Mouse (Mus musculus) gastrocnemius, postnatal 36 days (tissue): Measurements from ENCODE around the gene Nicn1. TPM values are rescaled to one million over a fixed set of nuclear protein-coding genes. Genes with fewer than 3 reads are reported as not detected.
"Not testable (repeated sequence)": the region's sequence is repeated elsewhere in the genome, so short reads cannot be mapped to it uniquely, and the experiment has no call there.

Source experiments
- DNase-seq, 2 experiments: peaks; one replicate each; pipeline ENCODE4 v3.0.0; 2022
- intact Hi-C: fragments of 180-260 bp; cut with DNase I; formaldehyde crosslinking; loops from one replicate; pipeline ENCODE4 v1.15.1; 2025
- long read RNA-seq, 2 experiments: library from polyadenylated mRNA; stranded (forward); transcript quantifications; one replicate each; pipeline ENCODE4 v2.0.0; 2021
- total RNA-seq, 2 experiments: library from RNA; stranded (reverse); gene quantifications; 2 replicates each; pipeline ENCODE4 v1.2.3; 2021

Gene Nicn1
- total RNA-seq, result 10 to 100 TPM in 1 of 2 experiments, 1 to 10 TPM in 1; 9.4 to 11.4 TPM
- long read RNA-seq, experiment 1, transcript Nicn1-201 (6 exons, 2,133 nt), result major isoform, 9 of 12 reads
- long read RNA-seq, experiment 1, partial matches to known transcripts, result 3 of 12 reads
- long read RNA-seq, experiment 1, other reads (novel, unspliced or antisense), result 0 of 12 reads
- long read RNA-seq, experiment 2, transcript Nicn1-201 (6 exons, 2,133 nt), result major isoform, 13 of 18 reads
- long read RNA-seq, experiment 2, partial matches to known transcripts, result 0 of 18 reads
- long read RNA-seq, experiment 2, other reads (novel, unspliced or antisense), result 5 of 18 reads

GRCm38 (mm10) chr9:108290016-108290750, at the start of gene Nicn1:
TSS of gene Nicn1 (plus strand) at chr9:108290429.
- intact Hi-C loops, result loop anchor here (5.0 kb wide), 1 partner anchor 198 kb away; the partner anchor contains the start of gene Apeh
- peak; percentile 75 to 83 for DNase-seq

GRCm38 (mm10) chr9:108244540-108244939, 45.7 kb upstream of the Nicn1 start:
- peak in 1 of 2 experiments; percentile 18 for DNase-seq
- intact Hi-C loops, result no loop called here

- DNase-seq, result no peak
- intact Hi-C loops, result no loop called here
Observed at GRCm38 (mm10) chr9:108244984-108245383, 45.2 kb upstream of the Nicn1 start.

GRCm38 (mm10) chr9:108248957-108249356, 41.3 kb upstream of the Nicn1 start:
- DNase-seq, result no peak
- intact Hi-C loops, result no loop called here

- peak in 1 of 2 experiments; percentile 30 for DNase-seq
Observed at GRCm38 (mm10) chr9:108251877-108252276, 38.4 kb upstream of the Nicn1 start.

GRCm38 (mm10) chr9:108252766-108253165, 37.5 kb upstream of the Nicn1 start:
- no peak for DNase-seq
- intact Hi-C loops, result no loop called here

More at GRCm38 (mm10) chr9:108251877-108252276, 38.4 kb upstream of the Nicn1 start:
- intact Hi-C loops, result no loop called here

- intact Hi-C loops, result loop anchor here (5.0 kb wide), 1 partner anchor 43 kb away; no protein-coding TSS in a partner anchor
- DNase-seq, result no peak
Observed at GRCm38 (mm10) chr9:108260526-108260925, 29.7 kb upstream of the Nicn1 start.

- DNase-seq, result no peak
- intact Hi-C loops, result loop anchor here (5.0 kb wide), 1 partner anchor 45 kb away; no protein-coding TSS in a partner anchor
Observed at GRCm38 (mm10) chr9:108261865-108262264, 28.4 kb upstream of the Nicn1 start.

GRCm38 (mm10) chr9:108262494-108263049, 27.7 kb upstream of the Nicn1 start:
- intact Hi-C loops, result loop anchor here (5.0 kb wide), 1 partner anchor 45 kb away; no protein-coding TSS in a partner anchor
- DNase-seq, result no peak

- peak in 1 of 2 experiments; percentile 59 for DNase-seq
- intact Hi-C loops, result loop anchor here (5.0 kb wide), 1 partner anchor 46 kb away; no protein-coding TSS in a partner anchor
Observed at GRCm38 (mm10) chr9:108263131-108263681, 27.0 kb upstream of the Nicn1 start.

- intact Hi-C loops, result loop anchor here (5.0 kb wide), 1 partner anchor 46 kb away; no protein-coding TSS in a partner anchor
- DNase-seq, result peak; percentile 98 to 100
Observed at GRCm38 (mm10) chr9:108263690-108264190, 26.5 kb upstream of the Nicn1 start, which contains the start of gene Dag1. TSS of gene Dag1 (minus strand) at chr9:108263958.

- intact Hi-C loops, result loop anchor here (5.0 kb wide), 1 partner anchor 47 kb away; no protein-coding TSS in a partner anchor
- DNase-seq, result peak in 1 of 2 experiments; percentile 23
Observed at GRCm38 (mm10) chr9:108264191-108264921, 25.9 kb upstream of the Nicn1 start.

- intact Hi-C loops, result no loop called here
- no peak for DNase-seq
Observed at GRCm38 (mm10) chr9:108266261-108266935, 23.8 kb upstream of the Nicn1 start.

GRCm38 (mm10) chr9:108267691-108268090, 22.5 kb upstream of the Nicn1 start:
- intact Hi-C loops, result no loop called here
- DNase-seq, result no peak

- intact Hi-C loops, DNase-seq: not testable (repeated sequence)
Observed at GRCm38 (mm10) chr9:108268701-108269100, 21.5 kb upstream of the Nicn1 start.

- no peak for DNase-seq
- intact Hi-C loops, result no loop called here
Observed at GRCm38 (mm10) chr9:108271941-108272340, 18.3 kb upstream of the Nicn1 start.

- DNase-seq, result no peak
Observed at GRCm38 (mm10) chr9:108272691-108273090, 17.5 kb upstream of the Nicn1 start.

GRCm38 (mm10) chr9:108273485-108273884, 16.7 kb upstream of the Nicn1 start:
- intact Hi-C loops, result no loop called here
- DNase-seq, result no peak

More at GRCm38 (mm10) chr9:108272691-108273090, 17.5 kb upstream of the Nicn1 start:
- intact Hi-C loops, result no loop called here
